Mouse (Mus musculus): Measurements from ENCODE around the gene Aph1a.

- TF ChIP-seq MAFK (IDR thresholded peaks at IDR 0.05; ENCODE audit: insufficient read depth, low read depth, low read length): no peak
- no peak for TF ChIP-seq ZC3H11A (IDR thresholded peaks at IDR 0.05; ENCODE audit: borderline replicate concordance, low read depth, low read length)
- no peak for TF ChIP-seq HCFC1 (IDR thresholded peaks at IDR 0.05; ENCODE audit: borderline replicate concordance, insufficient read depth, low read length)
Observed at GRCm38 (mm10) chr3:95882816-95883425, 10.8 kb upstream of the Aph1a start.

All from ES-E14 (cell line).